Mouse (Mus musculus) G1E (cell line): Measurements from ENCODE around the gene Pde8a. TPM values are rescaled to one million over a fixed set of nuclear protein-coding genes. Genes with fewer than 3 reads are reported as not detected.
"Not testable (repeated sequence)": the region's sequence is repeated elsewhere in the genome, so short reads cannot be mapped to it uniquely, and the experiment has no call there.

Source experiments
- ATAC-seq: 2 replicates; pipeline ENCODE4 v1.8.0; 2016; ENCODE audit warnings: mild to moderate bottlenecking; ENCODE audit not compliant: insufficient number of reproducible peaks, poor library complexity, low FRiP score, severe bottlenecking; ENCODE audit errors: extremely low read depth
- DNase-seq: peaks from one replicate; pipeline ENCODE4 v3.0.0; 2012; ENCODE audit warnings: low spot score
- H3K27me3 ChIP-seq: 2 replicates; pipeline ENCODE4 v1.6.1; 2012; ENCODE audit warnings: mild to moderate bottlenecking, low read length, inconsistent platforms; ENCODE audit not compliant: insufficient read depth
- H3K36me3 ChIP-seq: replicated peaks from 2 replicates; pipeline ENCODE3; 2012; ENCODE audit warnings: mild to moderate bottlenecking, inconsistent platforms
- H3K4me1 ChIP-seq: 2 replicates; pipeline ENCODE4 v1.6.1; 2012; ENCODE audit warnings: low read depth, low read length, inconsistent platforms, mixed read lengths; ENCODE audit not compliant: insufficient read depth
- H3K4me3 ChIP-seq: 2 replicates; pipeline ENCODE4 v1.5.1; 2012; ENCODE audit warnings: low read depth, mild to moderate bottlenecking, inconsistent platforms, low read length, moderate library complexity, mixed read lengths
- H3K9me3 ChIP-seq: replicated peaks from 2 replicates; pipeline ENCODE4 v1.6.1; 2012; ENCODE audit warnings: inconsistent platforms
- CTCF ChIP-seq: IDR thresholded peaks from 2 replicates; pipeline ENCODE4 v1.5.1; 2012; ENCODE audit warnings: low read depth, low read length, inconsistent platforms, mixed read lengths
- GATA1 ChIP-seq: IDR thresholded peaks from 2 replicates; pipeline ENCODE4 v1.6.1; 2012; ENCODE audit warnings: borderline replicate concordance, low read length, inconsistent platforms, mixed read lengths
- GATA2 ChIP-seq: IDR thresholded peaks from 2 replicates; pipeline ENCODE4 v1.6.1; 2012; ENCODE audit warnings: low read depth, low read length, inconsistent platforms, borderline replicate concordance
- POLR2AphosphoS5 ChIP-seq: IDR thresholded peaks from 2 replicates; pipeline ENCODE4 v1.6.1; 2012; ENCODE audit warnings: low read depth, low read length, inconsistent platforms; ENCODE audit not compliant: insufficient replicate concordance
- TAL1 ChIP-seq: conservative IDR thresholded peaks from 2 replicates; pipeline ENCODE4 v1.6.1; 2012; ENCODE audit warnings: low read depth, low read length, inconsistent platforms, mixed read lengths
- polyA plus RNA-seq: library from polyadenylated mRNA; stranded (reverse); fragments of >175 nt; gene quantifications from 2 replicates; pipeline ENCODE4 v1.2.3, GENCODE M21; 2012
- total RNA-seq, 2 experiments: library from RNA; stranded (forward) in 1 of 2; stranded (reverse) in 1 of 2; fragments of 200-1000 nt in 1 of 2; fragments of >200 nt in 1 of 2; fragmentation: Nextera tagmentation in 1 of 2; gene quantifications; 2 replicates each; pipeline ENCODE4 v1.2.3; 2014 to 2017

Pde8a gene
- total and polyA plus RNA-seq, 3 experiments, result 0.05 TPM; not detected in 2

DNA sequence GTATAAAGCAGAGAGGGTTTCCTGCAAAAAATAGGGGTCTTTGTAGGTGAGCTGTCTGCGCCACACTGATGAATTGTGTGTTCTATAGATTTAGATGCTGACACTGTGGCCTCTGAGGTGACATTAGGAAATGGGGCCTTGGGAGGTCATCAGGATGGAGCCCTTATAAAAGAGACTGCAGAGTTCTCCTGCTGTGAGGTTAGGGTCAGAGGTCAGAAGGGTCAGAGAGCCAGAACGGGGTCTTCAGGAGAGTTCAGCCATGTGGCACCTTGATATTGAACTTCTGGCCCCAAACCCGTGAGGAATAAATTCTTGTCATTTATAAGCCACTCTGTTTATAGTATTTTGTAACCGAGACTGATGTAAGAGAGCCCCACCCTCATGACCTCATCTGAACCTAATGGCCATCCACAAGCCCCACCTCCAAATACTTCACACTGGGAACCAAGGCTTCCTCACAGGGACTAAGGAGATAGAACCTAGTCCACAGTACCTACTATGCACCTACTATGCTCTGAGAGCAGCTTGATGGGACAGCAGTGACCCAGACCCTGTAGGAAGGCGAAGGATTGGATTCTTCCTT, 37.1 kb upstream of the Pde8a start:
- DNase-seq, result no peak
- Histone ChIP-seq H3K36me3 (no peaks in the 10 kb centered on the region), H3K27me3 (peaks cover 10% of the 10 kb centered on the region), H3K4me1 (peaks cover 3% of the 10 kb centered on the region; the same call in 1 of the 2 replicates), H3K9me3 (no peaks in the 10 kb centered on the region), H3K4me3 (no peak overlapping the region)
- TF ChIP-seq TAL1 (no peak), CTCF (no peak), POLR2AphosphoS5 (no peak), GATA1 (no peak), GATA2 (no peak)
- no peak for ATAC-seq

DNA sequence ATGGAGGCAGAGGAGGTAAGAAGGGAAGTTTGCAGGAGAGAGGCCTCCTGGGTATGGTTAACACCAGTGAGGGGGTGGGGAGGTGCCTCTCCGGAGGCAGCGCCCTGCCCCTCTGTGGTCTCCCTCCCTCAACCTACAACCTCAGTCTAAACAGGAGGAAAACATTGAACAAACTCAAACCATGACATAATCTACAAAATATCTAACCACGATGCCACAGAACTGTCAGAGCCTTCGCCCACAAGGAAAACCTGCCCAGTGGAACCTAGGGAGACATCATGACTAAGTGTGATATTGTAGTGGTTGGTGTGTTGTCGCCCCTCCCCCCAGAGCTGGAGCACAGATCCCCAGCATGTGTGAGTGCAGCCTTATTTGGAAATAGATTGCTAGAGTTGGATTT, 33.9 kb upstream of the Pde8a start:
- DNase-seq (no peak), ATAC-seq (no peak)
- no peaks in the 10 kb centered on the region for H3K9me3 ChIP-seq
- peaks cover 14% of the 10 kb centered on the region for H3K27me3 ChIP-seq
- peaks cover 3% of the 10 kb centered on the region; the same call in 1 of the 2 replicates for H3K4me1 ChIP-seq
- TF ChIP-seq GATA2 (no peak), TAL1 (no peak), GATA1 (no peak), CTCF (no peak), POLR2AphosphoS5 (no peak)
- H3K4me3 ChIP-seq, result no peak overlapping the region
- no peaks in the 10 kb centered on the region for H3K36me3 ChIP-seq

DNA sequence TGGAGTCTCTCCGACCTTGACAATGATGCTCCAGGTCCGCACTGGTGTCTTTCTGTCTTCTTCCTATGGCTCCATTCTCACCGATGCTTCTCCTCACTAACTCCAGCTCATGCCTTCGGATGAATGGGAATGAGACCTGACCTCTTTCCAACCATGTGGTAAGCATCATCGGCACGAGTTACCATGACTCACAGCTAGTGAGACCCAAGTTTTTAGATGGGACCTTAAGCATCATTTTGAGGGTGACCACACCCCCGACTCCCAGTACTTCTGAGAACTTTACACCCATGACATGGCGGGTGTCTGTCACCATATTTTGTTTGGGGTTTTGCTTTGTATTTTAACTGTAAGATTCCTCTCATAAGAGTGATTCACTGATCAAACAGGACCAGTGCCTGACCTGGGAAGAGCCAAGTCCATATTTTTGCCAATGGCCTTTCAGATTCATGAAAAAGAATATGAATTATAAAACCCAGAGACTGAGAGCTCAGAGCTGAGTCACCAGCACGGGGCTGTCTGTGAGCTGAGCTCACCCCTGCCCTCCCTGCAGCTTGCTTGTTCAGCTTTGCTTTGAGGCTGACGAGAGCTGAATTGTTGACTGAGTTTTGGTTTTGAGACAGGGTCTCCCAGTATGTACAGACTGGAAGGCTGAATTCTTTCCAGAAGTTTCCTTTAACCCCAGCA, 30.8 kb upstream of the Pde8a start:
- Histone ChIP-seq H3K27me3 (peaks cover 16% of the 10 kb centered on the region), H3K9me3 (no peaks in the 10 kb centered on the region), H3K36me3 (no peaks in the 10 kb centered on the region), H3K4me3 (no peak overlapping the region), H3K4me1 (no peaks in the 10 kb centered on the region)
- no peak for DNase-seq
- no peak for ATAC-seq
- TF ChIP-seq TAL1 (no peak), CTCF (no peak), POLR2AphosphoS5 (no peak), GATA1 (no peak), GATA2 (no peak)

DNA sequence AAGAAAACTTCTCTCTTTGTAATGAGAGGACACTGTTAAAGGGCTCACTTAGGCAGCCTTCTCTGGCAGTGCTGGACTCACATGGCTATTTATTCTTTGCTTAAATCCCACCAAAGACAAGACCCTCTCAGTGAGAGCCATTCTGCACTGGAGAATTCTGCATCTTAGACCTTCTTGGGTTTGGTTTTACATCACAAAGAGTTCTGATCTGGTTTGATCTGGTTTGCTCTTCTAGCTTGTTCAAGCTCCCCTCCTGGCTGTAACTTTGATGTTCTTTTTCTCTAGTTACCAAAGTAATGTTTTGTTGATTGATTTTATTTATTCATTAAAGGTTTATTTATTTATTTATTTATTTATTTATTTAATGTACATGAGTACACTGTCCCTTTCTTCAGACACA, 30.2 kb upstream of the Pde8a start:
- no peak for ATAC-seq
- no peaks in the 10 kb centered on the region for H3K4me1 ChIP-seq
- H3K9me3 ChIP-seq, result no peaks in the 10 kb centered on the region
- H3K27me3 ChIP-seq, result peaks cover 20% of the 10 kb centered on the region
- TF ChIP-seq GATA1 (no peak), GATA2 (no peak), TAL1 (no peak), POLR2AphosphoS5 (no peak), CTCF (no peak)
- DNase-seq, result no peak
- no peak overlapping the region for H3K4me3 ChIP-seq
- H3K36me3 ChIP-seq, result no peaks in the 10 kb centered on the region

DNA sequence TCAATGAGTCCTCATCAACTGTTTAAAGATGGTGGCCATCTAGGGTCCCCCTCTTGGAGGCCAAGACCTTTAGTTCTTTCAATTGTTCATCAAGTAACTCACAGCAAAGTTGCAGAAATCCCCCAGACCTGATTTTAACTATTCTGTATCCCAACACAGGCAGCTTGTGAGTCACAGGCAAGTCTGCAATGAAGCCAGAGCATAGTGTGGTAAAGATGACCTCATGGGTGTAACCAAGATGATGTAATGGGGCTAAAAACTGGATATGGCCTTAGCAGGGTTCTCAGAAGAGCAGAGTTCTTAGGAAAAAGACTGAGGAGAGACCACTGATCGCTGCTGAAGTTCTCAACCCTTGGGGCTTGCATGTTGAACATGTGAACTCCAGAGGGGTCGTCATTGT, 29.3 kb upstream of the Pde8a start:
- H3K4me3 ChIP-seq, result no peak overlapping the region
- H3K27me3 ChIP-seq, result peaks cover 19% of the 10 kb centered on the region
- H3K9me3 ChIP-seq, result no peaks in the 10 kb centered on the region
- H3K4me1 ChIP-seq, result no peaks in the 10 kb centered on the region
- DNase-seq, result no peak
- TF ChIP-seq GATA2, result no peak
- TF ChIP-seq GATA1, result no peak
- no peak for ATAC-seq
- H3K36me3 ChIP-seq, result no peaks in the 10 kb centered on the region

DNA sequence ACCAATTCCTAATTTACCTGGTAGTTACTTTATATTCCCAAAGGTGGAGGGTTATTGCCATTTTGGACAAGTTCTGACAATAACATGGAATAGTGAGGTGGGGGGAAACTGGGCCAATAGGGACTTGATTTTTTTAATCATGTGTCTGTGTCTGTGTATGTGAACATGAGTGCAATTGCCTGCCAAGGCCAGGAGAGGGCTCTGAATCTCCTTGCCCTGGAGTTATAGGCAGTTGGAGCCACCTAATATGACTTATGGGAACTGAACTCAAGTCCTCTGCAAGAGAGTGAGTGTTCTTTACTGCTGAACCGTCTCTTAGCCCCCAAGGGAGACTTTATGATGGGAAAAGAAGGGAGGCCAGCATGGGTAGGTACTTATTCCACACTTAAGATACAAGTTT, 28.7 kb upstream of the Pde8a start:
- no peaks in the 10 kb centered on the region for H3K36me3 ChIP-seq
- no peak for ATAC-seq
- H3K4me1 ChIP-seq, result no peaks in the 10 kb centered on the region
- H3K9me3 ChIP-seq, result no peaks in the 10 kb centered on the region
- H3K4me3 ChIP-seq, result no peak overlapping the region
- DNase-seq, result no peak
- H3K27me3 ChIP-seq, result peaks cover 17% of the 10 kb centered on the region
- TF ChIP-seq GATA1, result no peak
- no peak for TF ChIP-seq POLR2AphosphoS5
- TF ChIP-seq GATA2, result no peak
- TF ChIP-seq CTCF, result no peak
- TF ChIP-seq TAL1, result no peak

DNA sequence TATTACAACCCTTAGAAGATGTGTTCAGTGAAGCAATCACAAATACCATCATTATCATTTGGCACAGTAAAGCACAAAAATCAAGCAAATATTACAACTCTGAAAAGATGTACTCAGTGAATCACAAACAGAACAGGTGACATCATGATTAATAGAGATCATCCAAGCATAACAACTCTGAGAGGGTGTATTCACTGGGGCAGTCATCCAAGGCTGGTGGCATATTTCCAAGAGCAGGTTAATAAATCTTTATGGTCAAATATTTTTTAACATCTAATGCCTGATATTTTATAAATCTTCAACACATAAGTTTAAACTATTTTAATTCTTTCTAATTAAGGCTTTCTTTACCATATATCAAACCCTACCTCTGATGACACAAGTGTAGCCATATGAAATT, 27.4 kb upstream of the Pde8a start:
- ATAC-seq, H3K4me3 ChIP-seq, H3K4me1 ChIP-seq, H3K9me3 ChIP-seq, H3K36me3 ChIP-seq, DNase-seq: not testable (repeated sequence)
- peaks cover 17% of the 10 kb centered on the region for H3K27me3 ChIP-seq
